Mouse (Mus musculus) activated CD4-positive, CD25-positive, alpha-beta regulatory T cell, adult 4 months (primary cell): ENCODE results near the gene Wasl. TPM values are rescaled to one million over a fixed set of nuclear protein-coding genes. Genes with fewer than 3 reads are reported as not detected.
A peak's percentile ranks its signal among the peaks of the same experiment; 100 is the strongest.

Experiments used
- ATAC-seq: one replicate; pipeline ENCODE4 v1.8.0; 2017
- polyA plus RNA-seq, 2 experiments: library from polyadenylated mRNA; unstranded; fragments of 100-300 nt; shearing (Covaris generic); gene quantifications; one replicate each; pipeline ENCODE4 v1.2.1; 2017

The Wasl gene
- 10 to 100 TPM; 13.2 to 16.1 TPM for polyA plus RNA-seq

DNA sequence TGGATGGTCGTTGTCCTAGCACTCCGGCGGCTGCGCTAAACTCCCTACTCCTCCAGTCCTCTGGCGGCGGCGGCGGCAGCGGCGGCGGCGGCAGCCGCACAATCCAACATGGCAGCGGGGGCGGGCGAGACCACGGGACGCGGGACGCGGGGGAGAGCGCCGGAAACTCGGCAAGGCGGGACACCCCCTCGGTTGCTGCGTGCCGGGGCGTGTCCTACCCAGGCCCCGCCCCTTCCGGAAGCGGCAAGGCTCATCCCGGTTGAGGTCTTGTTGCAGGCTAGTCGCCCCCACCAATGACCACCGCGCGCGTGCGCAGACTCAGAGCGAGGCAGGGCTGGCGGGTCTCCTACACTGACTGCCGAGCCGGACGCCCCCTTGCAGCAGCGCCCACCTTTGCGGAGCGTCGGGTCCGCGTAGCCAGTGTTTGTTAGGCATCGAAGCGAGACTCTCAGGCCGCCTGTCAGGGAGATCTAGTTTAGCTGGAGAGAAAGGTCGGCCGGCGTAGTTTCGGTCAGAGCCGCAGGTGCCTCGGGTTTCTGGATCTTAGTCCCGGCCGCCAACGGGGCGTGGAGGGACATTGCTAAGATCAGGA lies at the start of gene Wasl:
Wasl (minus strand) TSS at position 143 of the 592 bp plus-strand sequence.
- peak; percentile 91 for ATAC-seq

DNA sequence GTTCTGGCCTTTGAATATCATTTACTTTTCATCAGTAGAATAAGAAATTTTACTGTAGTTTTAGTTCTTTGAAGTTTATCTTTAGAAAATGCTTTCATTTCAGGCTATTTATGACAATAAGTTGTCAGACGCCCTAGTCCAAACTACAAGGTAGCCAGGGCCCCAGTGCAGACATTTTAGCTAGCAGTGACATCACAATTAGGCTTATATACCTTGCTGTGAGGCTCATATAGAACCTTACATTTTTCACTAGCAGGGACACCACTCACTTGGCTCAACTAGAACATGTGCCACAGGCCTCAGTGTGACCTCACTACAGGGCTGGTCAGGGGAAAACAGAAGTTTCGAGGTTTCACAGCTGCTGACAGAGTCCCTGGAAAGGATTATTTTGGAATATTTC lies 42.7 kb upstream of the Wasl start:
- ATAC-seq: no peak

DNA sequence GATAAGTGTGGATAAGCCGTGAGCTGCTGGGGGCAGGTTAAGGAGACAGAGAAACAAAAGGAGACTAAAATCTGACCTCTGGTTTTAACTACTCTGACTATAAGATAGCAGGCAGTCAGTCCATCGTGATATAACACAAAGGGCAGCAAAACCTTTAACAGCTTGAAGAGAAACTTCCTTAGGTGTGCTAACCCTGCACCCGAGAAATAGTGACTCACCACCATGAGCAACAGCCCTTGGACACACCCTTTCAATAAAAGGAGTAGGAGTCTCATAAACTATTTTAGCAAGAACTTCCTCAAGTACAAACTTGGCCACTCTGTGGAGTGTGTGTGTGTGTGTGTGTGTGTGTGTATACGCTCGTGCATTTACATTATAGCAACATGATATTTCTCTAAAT lies 42.3 kb upstream of the Wasl start:
- no peak for ATAC-seq

DNA sequence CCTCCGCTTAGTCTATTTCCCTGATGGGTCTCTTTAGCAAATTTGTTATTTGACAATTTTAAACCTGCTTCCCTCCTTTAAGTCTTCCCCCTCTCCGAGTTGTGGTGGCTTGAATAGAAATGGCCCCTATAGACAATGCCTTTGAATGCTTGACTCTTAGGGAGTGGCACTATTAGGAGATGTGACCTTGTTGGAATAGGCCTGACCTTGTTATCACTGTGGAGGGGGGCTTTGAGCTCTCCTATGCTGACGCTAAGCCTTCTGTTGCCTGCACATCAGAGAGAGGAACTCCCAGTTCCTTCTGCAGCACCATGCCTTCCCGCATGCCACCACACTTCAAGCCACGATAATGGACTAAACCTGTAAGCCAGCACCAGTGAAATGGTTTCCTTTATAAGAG lies 32.4 kb upstream of the Wasl start:
- ATAC-seq: no peak

DNA sequence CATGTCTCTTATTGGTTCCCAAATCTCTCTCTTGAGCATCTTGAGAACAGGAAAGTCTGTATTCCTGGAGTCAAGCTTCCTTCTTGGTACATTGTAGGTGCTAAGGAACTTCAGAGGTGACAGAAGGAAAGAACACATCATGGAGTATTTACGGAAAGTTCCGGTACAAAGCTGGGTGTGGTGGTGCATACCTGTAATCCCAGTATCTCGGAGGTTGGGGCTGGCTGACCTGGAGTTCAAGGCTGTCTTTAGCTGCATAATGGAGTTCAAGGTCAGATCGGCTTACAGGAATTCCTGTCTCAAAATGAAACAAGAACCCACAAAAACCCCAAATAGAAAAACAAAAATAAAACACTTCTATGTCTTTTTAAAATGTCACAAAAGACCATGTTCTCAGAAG lies 31.3 kb upstream of the Wasl start:
- ATAC-seq: no peak

DNA sequence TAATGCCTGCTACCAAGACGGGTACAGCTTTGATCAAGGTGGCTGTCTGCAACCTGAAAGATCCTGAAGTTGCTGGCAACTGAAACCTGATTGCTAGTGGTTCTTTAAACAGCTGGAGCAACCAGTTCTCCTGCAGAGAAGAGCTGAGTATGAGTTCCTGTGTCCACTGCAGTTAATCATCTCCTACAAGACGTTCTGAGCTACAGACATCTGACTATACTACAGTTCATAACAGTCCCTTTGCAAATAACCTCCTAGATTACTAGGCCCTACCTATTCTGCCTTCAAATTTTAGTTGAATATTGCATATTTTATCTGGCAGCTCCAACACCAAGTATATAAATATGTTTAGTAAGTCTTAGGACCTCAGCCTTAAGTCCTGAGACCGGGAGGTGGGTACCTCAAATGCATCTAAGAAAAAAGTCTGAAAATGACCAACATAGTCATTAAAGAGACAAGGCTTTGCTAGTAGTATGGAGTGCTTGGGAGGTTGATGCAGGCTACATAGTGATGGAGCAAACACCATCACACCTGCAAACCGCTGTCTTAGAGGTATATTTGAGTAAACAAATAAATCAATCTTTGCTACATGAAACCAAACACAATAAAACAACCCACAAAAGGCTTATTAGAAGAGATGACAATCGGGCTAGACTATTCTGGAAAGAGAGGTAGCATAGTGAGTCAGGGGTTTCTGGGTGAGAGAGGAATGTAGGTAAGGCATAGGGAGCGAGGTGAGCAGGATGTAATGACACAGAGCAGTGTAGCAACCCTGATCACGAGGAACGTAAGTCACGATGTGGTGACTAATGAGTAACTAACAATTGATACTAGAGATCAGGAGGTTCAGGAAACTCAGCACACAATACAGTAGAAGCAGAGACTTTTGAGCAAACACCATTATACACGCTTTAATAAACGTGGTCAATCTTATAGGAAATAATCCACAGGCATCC lies 29.9 kb upstream of the Wasl start:
- no peak for ATAC-seq

DNA sequence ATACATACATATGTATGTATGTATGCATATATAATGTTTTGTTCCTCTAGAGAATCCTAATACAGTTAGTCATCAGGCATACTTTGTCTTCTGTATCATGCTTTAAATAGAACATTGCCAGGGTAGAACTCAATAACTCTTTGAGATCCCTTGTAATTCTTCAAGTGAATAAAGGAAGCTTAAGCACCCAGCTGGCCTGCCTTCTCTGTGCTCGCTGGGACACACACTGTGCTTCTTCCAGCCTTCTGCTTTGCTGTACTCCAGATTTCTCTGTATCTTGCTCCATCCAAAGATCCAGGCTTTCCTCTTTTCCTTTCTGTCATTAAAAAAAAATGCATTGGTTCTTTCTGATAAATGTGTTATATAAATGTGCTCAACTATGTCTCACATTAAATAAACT lies 23.1 kb upstream of the Wasl start:
- ATAC-seq: no peak

DNA sequence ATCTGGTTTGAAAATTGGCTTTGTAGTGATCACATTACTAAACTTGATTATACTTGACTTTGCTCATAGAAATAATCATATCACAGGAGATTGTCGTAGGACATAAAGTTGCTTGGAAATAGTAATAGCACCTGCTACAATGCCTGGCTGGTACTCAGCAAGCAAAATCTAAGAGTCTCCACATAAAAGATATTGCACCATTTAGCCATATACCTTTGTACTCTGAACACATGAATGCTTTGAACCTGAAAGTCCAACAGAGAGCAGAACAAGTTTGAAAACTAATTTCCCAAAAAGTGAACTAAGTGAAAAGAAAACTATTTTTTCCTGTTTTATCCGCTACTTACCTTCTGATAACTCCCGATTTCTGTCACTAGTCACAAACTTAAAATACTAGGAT lies 18.3 kb upstream of the Wasl start:
- no peak for ATAC-seq

DNA sequence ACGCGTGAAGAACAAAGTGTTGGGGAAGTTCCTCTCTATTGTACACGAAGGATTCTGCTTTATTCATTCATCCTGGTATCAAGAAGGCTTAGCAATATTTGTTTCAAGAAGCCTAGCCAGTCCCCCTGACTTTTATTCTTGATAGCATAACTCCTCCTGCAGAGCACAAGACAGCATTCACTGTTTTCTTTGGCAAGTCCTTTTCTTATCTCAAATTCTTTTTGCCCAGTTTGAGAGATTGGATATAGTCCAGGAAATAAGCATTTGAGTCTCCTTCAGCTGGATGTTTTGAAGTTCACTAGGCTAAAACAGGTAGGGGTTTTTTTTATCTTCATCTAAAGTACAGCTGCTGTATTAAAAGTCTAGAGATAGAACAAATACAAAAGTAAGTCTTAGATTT lies 3.0 kb upstream of the Wasl start:
- no peak for ATAC-seq

DNA sequence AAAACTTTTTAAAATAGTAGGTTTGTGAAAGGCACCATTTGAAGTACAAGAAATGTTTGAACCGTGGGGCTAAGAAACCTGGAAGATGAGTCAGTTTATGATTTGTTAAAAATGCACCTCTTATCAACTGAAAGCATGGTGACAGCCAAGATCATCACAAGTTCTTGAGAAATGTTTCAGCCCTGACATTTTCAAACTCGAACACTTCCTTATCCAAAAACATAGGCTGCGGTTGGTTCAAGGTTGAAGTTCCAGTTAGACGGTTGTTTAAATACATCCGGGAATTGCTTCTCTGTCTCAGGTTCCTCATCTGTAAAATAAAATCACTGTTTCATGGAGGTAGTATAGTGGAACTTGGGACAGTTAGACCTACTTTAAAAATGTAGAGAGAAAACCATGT lies 1.4 kb upstream of the Wasl start:
- ATAC-seq: no peak

DNA sequence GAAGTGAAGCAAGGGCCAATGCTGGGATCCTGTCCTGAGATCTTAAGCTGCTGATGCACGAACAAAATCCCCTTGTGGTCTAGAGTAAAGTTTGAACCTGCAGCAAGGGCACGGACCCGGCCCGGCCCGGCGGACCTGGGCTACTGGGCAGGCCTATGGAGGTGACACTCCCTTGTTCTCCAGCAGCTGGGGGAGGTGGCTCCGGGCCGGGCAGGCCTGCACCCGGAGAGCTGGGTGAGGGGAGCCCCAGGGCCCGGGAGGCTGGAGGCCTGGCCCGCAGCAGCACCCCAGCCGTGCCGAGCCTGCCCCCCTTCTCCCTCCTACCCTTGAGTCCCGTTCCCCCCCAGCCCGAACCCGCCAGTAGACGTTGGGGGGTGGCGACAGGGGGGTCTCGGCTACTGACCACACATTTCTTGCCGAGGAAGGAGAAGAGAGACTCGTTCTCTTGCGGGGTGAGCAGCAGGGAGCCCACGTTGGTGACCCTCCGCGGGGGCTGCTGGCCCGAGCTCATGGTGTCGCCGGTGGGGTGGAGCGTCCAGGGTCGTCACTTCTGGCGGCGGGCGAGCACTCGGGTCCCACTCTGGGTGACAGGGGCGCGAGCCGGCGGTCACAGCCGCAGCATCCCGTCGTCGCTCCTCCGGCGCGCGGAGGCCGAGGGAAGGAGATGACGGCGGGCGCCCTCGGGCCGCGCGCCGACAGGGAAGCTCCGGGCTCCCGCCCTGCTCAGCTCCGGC lies 509 bp downstream of the Wasl start:
- peak; percentile 18 for ATAC-seq

DNA sequence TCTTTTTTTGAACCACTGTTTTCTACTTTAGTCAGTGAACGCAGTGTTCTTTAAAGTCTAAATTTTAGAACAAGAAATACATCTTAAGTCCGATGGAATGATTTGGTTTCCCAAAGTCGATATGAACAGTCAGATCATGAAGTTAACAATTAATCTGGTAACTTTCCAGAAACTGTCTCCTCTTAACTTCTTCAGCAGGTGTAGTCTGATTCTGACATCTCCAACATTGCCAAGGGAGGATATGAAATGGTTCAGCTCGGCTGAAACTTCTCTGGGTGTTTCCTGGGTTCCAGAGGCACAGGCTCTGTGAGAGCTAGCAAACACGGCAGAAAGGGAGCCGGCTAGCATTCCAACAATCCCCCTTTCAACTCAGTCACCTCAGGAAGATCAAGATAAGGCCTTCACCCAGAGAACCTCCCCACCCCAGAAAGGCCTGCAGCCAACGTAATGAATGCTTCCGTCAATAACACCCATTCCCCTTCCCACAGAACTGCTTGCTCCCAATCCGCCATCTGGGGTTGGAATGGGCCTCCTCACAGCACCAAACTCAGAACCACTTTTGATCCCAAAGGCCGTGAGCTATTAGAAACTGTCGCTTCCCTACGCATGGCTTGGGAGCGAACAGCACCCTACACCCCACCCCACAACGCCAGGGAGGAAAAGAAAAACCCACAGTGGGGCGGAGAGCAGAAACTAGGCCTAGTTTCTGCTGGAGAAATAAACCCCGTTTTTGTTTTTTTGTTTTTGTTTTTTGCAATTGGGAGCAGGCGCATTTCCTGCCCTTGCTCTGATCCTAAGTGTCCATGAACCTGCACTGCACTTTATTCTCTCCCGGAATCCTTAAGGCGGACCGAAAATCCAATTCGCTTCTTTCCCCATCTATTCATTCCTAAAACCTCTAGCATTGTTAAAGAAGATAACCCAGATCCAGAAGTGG lies 1.3 kb downstream of the Wasl start:
- ATAC-seq: no peak

DNA sequence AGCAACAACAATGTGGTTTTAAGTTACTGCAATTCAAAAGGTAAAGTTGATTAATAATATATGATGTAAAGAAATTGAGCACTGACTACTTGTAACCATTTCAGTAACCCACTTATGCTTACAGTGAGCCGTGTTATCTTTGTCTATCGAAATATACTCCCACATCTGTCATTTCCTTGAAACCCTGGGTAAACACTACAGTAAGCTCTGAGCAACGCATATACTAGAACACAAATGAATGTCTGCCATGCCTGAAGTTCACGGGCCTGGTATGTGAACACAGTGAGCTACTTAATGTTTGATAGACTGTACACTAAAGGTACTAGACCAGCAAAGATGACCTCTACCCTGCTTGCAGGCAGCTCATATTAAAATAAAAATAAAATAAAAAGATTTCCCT lies 2.3 kb downstream of the Wasl start:
- ATAC-seq: no peak

DNA sequence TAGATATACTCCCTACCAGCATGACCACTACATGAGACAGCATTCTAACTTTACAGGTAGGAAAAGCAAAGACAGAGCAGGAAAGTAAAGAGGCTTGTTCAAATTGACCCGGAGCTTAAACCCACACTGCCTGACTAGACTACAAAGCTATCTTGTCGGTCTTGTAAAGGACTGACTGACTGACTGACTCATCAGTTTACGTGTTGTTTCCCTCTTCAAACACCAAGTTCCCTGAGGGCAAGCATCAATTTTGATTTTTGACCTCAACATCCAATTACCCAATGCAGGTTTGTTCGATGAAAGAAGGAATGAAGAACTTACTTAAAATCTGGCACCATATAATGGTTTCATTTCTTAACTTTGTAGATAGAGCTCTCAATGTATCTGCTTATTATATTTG lies 2.9 kb downstream of the Wasl start:
- no peak for ATAC-seq

DNA sequence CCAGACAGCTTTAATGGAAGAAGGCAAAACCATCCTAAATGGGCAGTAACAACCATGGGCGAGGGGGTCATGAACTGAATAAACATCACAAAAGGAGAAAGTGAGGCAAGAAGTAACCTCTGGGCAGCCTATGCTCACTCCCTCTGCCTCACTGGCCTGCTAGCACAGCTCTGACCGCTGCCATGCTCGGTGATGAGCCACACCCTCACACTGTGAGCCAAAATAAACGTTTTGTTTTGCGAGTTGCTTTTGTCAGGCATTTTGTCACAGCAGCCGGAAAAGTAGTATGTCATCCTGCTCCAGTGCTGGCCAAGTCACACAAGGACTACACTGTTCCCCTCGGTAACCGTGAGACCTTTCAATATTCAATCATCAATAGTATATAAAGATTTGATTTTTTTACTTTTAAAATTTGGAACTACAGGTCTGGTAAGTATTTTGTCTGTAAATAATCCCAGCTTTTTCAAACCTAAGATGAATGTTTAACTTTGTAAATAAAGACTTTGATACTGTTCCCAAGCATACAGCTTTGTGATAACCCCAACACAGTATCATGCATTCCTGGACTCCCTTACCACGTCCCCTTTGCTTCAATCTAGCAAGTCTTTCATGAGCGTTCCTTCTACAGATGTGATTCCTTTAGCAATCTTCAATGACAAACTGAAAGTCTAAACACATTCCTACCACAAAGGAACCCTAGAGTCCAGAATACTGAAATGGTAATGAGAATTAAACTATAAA lies 7.0 kb downstream of the Wasl start:
- no peak for ATAC-seq

DNA sequence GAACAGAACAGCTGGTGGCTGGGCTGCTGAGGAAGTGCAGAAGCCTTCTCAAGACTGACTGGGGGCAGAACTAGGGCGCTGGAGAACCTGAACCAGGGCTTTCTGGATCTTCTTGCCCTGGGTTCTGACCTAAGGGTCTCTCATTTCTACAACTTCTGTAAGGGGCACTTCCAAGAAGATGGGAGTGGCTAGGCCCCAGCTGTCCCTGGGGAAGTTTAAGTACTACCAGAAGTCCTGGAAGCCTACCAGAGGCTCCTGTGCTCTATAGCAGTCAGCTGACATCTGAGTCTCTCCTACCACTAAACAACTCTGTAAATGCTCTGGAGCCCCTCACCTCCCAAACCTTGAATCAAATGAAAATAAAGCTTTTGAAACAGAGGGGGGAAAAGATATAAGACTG lies 8.7 kb downstream of the Wasl start:
- no peak for ATAC-seq

DNA sequence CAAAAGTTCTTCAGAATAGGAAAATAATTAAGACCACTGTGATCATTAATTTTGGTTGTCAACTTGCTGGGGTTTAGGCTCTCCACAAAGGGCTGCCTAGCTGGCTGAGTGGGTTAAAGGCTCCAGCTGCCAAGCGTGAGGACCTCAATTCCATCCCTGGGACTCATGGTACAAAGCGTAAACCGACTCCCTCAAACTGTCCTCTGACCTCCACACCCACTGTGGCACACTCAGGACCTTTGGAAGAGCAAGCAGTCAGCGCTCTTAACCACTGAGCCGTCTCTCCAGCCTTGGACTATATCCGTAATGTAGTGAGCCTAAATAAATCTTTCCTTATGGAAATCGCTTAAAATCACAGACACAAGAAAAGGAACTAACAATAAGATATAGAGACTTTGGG lies 13.3 kb downstream of the Wasl start:
- no peak for ATAC-seq

DNA sequence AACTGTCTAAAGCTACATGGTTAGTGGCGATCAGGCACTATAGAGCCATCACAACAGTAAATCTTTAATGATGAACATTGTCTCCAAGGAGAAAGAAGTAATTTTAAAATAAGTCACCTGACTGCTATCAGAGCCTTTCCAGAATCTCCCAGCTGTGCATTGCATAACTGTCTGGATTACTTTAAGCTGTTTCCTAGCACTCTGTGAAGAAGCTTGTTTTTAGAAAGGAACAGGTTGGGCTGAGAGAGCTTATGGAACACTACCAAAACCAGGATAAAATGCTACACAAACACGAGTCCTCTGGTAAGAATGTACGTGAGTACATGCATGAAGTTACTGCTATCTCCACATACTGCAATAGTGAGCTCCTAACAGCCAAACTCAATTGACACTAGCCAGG lies 14.1 kb downstream of the Wasl start:
- no peak for ATAC-seq

DNA sequence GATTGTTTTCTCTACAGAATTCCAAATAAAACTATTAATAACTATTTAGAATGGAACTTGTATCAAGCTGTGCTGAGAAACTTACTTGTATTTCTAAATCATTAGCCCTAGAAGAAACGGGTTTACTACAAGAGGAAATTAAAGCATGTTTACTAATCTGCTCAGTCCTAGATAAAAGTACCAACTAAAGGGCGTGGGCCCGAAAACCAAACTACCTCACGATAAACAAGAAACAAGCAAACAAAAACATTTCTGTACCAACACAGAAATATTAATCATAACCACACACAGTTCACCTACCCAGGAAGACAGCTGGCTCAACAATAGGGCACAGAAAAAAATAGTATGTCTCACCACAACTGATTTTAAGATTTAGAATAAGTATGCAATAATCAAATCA lies 16.4 kb downstream of the Wasl start:
- ATAC-seq: no peak

DNA sequence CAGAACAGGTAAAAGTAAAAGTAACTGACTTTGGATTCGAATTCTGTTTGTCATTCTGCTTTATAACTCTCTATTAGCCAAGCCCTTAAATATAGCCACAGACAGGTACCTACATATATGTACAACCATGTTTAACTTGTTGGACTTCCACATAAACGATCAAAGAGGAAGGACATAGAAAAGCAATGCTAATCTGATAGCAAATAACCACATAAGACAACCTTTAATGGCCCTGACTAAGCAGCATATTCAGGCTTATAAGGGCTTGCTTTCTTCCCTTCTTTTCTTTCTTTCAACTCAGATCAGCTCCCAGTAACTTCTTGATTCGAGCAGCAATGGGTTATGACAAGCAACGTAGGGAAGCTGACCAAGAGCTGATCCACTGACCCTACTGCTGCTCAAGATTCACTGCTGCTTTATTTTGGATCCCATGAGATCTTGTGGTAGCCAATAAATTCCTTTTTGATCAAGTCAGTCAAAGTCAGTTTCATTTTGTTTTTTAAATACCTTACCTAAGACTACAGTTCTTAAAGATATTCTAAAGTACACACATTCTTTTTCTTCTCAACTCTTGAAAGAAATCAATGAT lies 17.6 kb downstream of the Wasl start:
- no peak for ATAC-seq

DNA sequence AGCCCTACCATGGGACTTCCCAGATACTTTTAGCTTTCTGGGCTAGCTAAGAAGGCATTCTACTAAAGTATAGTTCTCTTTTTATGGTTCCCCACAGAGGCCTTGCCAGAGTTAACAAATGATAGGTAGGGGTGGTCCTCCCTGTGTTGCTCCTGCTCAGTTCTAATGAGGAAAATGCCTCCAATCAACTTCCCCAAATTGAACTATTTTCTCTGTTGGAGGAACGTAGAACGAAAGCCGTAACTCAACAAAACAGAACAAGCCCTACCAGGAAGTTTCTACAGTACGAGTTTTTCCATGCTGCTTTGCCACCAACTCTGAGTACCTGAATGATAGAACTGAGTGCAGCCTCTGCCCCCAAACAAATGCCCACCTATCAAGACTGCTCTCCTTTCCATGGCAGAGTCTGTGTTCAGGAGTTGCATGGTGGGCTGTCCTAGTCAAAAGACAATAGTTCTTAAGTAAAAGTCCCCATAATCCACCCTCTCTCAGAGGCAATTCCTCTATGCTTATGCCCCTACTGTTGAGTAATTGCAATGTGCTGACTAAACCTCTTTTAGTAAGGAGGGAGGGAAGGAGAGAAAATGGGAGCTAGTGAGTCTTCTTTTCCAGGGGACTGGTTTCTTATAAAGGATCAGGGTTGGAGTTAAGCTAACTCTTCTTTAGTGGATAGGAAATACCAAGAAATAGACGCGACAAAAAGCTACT lies 19.3 kb downstream of the Wasl start:
- no peak for ATAC-seq
